Mouse (Mus musculus) embryonic facial prominence, embryonic 11.5 days (tissue): Measurements from ENCODE around the gene Atg4d. TPM values are rescaled to one million over a fixed set of nuclear protein-coding genes. Genes with fewer than 3 reads are reported as not detected.
A peak's percentile ranks its signal among the peaks of the same experiment; 100 is the strongest.

Source experiments
- ATAC-seq: fragments of 200-750 bp; cut with Nextera tagmentation; replicated peaks from 2 replicates; pipeline ENCODE4 v1.8.0; 2017; ENCODE audit warnings: low read depth; ENCODE audit not compliant: insufficient number of reproducible peaks, low FRiP score, low TSS enrichment
- DNase-seq: peaks from one replicate; pipeline ENCODE4 v3.0.0-alpha.2; 2015; ENCODE audit warnings: low spot score
- H3K27ac ChIP-seq: fragments of 300-500 bp; sonication (generic); replicated peaks from 2 replicates; pipeline ENCODE4 v1.5.1; 2014; ENCODE audit warnings: mild to moderate bottlenecking, low read depth, low read length, control low read depth
- H3K27me3 ChIP-seq: fragments of 300-500 bp; sonication (generic); 2 replicates; pipeline ENCODE4 v1.6.1; 2014; ENCODE audit warnings: mild to moderate bottlenecking, low read length, moderate library complexity, mixed read lengths; ENCODE audit not compliant: control insufficient read depth, insufficient read depth
- H3K36me3 ChIP-seq: fragments of 300-500 bp; sonication (generic); replicated peaks from 2 replicates; pipeline ENCODE4 v1.6.1; 2014; ENCODE audit warnings: low read depth, mild to moderate bottlenecking, low read length, moderate library complexity, mixed read lengths; ENCODE audit not compliant: control insufficient read depth, insufficient read depth
- H3K4me1 ChIP-seq: fragments of 300-500 bp; sonication (generic); 2 replicates; pipeline ENCODE4 v1.6.1; 2014; ENCODE audit warnings: low read length, mixed read lengths; ENCODE audit not compliant: control insufficient read depth, insufficient read depth
- H3K4me2 ChIP-seq: fragments of 300-500 bp; sonication (generic); 2 replicates; pipeline ENCODE4 v1.6.1; 2014; ENCODE audit warnings: low read depth, mild to moderate bottlenecking, control low read depth, low read length, moderate library complexity
- H3K4me3 ChIP-seq: fragments of 300-500 bp; sonication (generic); 2 replicates; pipeline ENCODE4 v1.5.1; 2014; ENCODE audit warnings: low read depth, low read length, control low read depth
- H3K9ac ChIP-seq: fragments of 300-500 bp; sonication (generic); replicated peaks from 2 replicates; pipeline ENCODE4 v1.6.1; 2014; ENCODE audit warnings: mild to moderate bottlenecking, control low read depth, low read length
- H3K9me3 ChIP-seq: fragments of 300-500 bp; sonication (generic); replicated peaks from 2 replicates; pipeline ENCODE4 v1.6.1; 2016; ENCODE audit warnings: mild to moderate bottlenecking, low read length, inconsistent platforms, mixed read lengths; ENCODE audit not compliant: control insufficient read depth
- whole genome bisulfite sequencing: fragments of 180-500 bp; shearing (Covaris S2); extraction: QIAGEN DNeasy Blood & Tissue Kit; methylation state at CpG from one replicate; pipeline ENCODE4 v1.1.7; 2014; 5-methylcytosine and 5-hydroxymethylcytosine counted together
- polyA plus RNA-seq: library from polyadenylated mRNA; unstranded; fragments of >200 nt; fragmentation: Nextera tagmentation; extraction: Ambion mirVana; gene quantifications from 2 replicates; pipeline ENCODE4 v1.2.1, GENCODE M21; 2014

Atg4d gene
- polyA plus RNA-seq, 1 experiment from 2014 or later: 28.5 TPM

DNA sequence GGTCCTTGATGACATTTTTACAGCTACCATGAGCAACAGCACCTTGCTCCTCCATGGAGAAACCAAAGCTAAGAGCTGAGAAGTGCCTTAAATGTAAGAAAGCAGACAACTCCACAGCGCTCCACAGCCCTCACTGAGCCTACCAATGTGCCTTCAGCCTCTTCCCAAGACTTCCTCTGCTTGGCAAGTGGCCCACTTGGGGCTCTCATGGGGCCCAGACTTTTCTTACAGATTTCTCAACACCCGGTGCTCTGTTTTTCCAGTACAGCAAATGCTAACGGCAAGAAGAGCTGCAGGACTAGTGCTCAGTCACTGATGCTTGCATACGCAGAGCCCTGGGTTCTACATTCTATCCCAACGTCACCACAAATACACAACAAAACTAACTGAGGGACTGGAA is 12.7 kb downstream of the Atg4d start:
- Histone ChIP-seq H3K36me3 (peaks cover 15% of the 10 kb centered on the region), H3K9ac (no peak overlapping the region), H3K4me2 (no peak overlapping the region), H3K4me3 (no peak overlapping the region), H3K27me3 (no peaks in the 10 kb centered on the region), H3K9me3 (no peaks in the 10 kb centered on the region), H3K27ac (no peak overlapping the region), H3K4me1 (no peaks in the 10 kb centered on the region)
- ATAC-seq (no peak), DNase-seq (no peak)
- 94% methylated on average over 5 of the region's 5 CpGs for WGBS

GRCm38 (mm10) chr9:21283591-21283990 is 18.5 kb downstream of the Atg4d start:
- peaks cover 4% of the 10 kb centered on the region; the same call in 1 of the 2 replicates for H3K4me1 ChIP-seq
- ATAC-seq: no peak
- WGBS: 93% methylated on average over 5 of the region's 5 CpGs
- no peak overlapping the region for H3K4me2 ChIP-seq
- no peak for DNase-seq
- no peak overlapping the region for H3K27ac ChIP-seq
- H3K36me3 ChIP-seq: peaks cover 10% of the 10 kb centered on the region
- H3K9me3 ChIP-seq: no peaks in the 10 kb centered on the region
- H3K9ac ChIP-seq: no peak overlapping the region
- no peaks in the 10 kb centered on the region for H3K27me3 ChIP-seq
- H3K4me3 ChIP-seq: no peak overlapping the region

DNA sequence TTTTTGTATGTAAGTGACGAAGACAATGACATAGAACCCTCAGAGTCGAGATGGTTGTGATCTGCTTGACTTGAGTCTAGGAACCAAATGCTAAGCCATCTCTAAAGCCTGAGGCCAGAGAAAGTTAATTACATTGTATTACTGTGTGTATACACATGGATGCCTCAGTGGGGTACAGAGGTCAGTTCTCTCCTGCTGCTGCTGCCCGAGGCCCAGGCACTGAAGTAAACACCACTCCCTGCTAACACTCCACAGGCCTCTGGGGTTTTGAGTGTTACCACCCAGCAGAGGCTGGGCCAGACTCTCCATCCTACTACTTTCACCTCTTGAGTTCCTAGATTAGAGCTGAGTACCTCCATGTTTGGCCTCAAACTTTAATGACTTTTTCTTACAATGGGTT is 18.9 kb downstream of the Atg4d start:
- H3K27me3 ChIP-seq: no peaks in the 10 kb centered on the region
- DNase-seq (no peak), ATAC-seq (no peak)
- peaks cover 4% of the 10 kb centered on the region; the same call in 1 of the 2 replicates for H3K4me1 ChIP-seq
- H3K4me3 ChIP-seq: no peak overlapping the region
- no peak overlapping the region for H3K27ac ChIP-seq
- WGBS: 82% methylated on average over 3 of the region's 3 CpGs
- no peaks in the 10 kb centered on the region for H3K9me3 ChIP-seq
- H3K9ac ChIP-seq: no peak overlapping the region
- H3K4me2 ChIP-seq: no peak overlapping the region
- H3K36me3 ChIP-seq: peaks cover 10% of the 10 kb centered on the region

GRCm38 (mm10) chr9:21286753-21287152 is 21.7 kb downstream of the Atg4d start:
- 69% methylated on average over 3 of the region's 3 CpGs for WGBS
- Histone ChIP-seq H3K9ac (no peak overlapping the region; the same call in 1 of the 2 replicates), H3K27ac (no peak overlapping the region), H3K4me3 (peak overlapping the region; percentile 52), H3K4me1 (peaks cover 4% of the 10 kb centered on the region; the same call in 1 of the 2 replicates), H3K9me3 (no peaks in the 10 kb centered on the region), H3K27me3 (no peaks in the 10 kb centered on the region), H3K36me3 (peaks cover 3% of the 10 kb centered on the region; the same call in 1 of the 2 replicates), H3K4me2 (peak overlapping the region; percentile 71)
- ATAC-seq (no peak), DNase-seq (no peak)

DNA sequence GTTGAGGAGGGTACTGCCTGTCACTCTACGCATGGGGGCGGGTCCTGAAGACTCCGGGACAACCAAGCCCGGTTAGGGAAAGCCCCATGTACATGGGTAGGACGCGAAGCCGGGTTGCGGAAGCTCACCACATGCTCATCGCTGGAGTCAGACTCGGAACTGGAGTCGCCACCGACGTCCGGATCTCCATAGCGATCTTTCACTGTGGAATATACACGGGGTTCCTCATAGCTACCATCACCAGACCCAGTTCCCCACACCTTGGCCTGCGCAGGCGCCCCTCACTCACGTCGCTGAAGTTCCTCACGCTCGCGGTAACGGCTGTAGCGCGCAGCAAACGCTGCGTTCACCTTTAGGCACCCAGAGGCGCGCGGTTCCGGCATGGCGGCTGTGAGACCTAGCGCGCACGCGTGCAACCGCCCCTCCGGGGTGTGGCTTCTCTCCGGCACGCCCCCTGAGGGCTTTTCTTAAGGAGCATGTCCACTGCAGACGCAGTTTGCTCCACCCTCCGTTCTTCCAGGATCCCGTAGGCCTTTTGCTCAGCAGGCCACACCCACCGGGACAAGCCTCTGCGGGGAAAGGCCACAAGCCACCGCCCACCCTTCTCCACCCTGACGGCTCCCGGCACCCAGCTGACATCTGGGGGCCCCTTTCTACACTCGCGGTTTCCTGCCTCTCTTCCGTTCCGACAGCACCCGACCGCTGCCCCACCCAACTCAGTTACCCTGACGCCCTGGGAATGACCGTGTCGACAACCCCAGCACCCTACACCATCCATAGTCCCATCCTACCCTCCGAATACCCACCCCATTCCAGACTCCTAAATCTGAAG is 22.7 kb downstream of the Atg4d start, which contains the start of gene Kri1:
Kri1 (minus strand) TSS at position 399 of the 832 bp plus-strand sequence.
- WGBS: 1% methylated on average over 59 of the region's 59 CpGs
- peak within 1 kb of the TSS; percentile 52 for H3K27ac ChIP-seq
- peaks cover 4% of the 10 kb centered on the region; the same call in 1 of the 2 replicates for H3K4me1 ChIP-seq

DNA sequence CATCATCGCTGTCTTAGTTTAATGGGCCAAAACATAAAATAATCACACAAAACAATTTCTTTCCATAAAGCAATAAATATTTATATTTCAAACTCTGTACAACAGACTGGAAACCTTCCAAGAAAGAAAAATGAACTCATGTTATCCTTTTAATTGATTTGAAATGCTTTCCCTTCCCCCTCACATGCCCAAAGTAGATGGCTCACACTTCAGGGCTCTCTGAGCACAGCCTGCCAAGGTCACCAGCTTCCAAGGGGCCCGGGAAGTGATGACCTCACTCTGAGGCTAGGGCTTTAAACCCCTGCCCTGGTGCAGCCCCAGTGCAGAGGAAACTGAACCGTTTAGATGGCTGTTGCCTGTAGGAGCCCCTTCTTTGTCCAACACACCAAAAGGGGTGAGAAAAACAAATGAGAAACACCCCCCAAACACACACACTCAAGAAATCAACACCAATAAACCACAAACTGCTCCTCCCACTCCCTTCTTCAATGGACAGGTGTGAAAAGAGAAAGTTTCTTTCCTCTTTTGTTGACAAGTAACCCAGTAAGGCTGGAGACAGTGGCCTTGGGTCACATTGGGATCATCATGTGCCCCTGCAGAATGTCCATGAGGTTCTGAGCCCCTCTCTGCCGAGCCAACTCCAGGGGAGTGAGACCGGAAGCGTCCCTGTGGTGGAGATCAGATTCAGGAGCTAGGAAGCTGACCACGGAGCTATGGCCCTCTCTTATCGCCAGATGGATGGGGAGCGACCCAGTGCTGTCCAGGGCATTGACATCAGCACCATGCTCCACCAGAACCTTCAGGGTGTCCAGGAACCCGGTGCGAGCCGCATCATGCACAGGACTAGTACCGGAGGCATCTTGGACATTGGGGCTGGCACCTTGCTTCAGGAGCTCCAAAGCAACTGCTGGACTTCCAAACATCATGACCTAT is 23.6 kb downstream of the Atg4d start:
- WGBS: 84% methylated on average over 13 of the region's 13 CpGs
- Histone ChIP-seq H3K27me3 (no peaks in the 10 kb centered on the region), H3K36me3 (no peaks in the 10 kb centered on the region; the same call in 1 of the 2 replicates), H3K4me1 (peaks cover 4% of the 10 kb centered on the region; the same call in 1 of the 2 replicates), H3K9ac (peak overlapping the region; percentile 34), H3K9me3 (no peaks in the 10 kb centered on the region), H3K27ac (peak overlapping the region; percentile 52), H3K4me3 (peak overlapping the region; percentile 52), H3K4me2 (peak overlapping the region; percentile 53)
- ATAC-seq (no peak), DNase-seq (no peak)

More for the DNA sequence above, 22.7 kb downstream of the Atg4d start, which contains the start of gene Kri1:
- H3K9ac ChIP-seq: peak within 1 kb of the TSS; percentile 56
- H3K9me3 ChIP-seq: no peaks in the 10 kb centered on the region
- peak; percentile 99 for DNase-seq
- peak within 1 kb of the TSS; percentile 52 for H3K4me3 ChIP-seq
- H3K27me3 ChIP-seq: no peaks in the 10 kb centered on the region
- ATAC-seq: peak; percentile 21
- H3K4me2 ChIP-seq: peak within 1 kb of the TSS; percentile 71
- no peaks in the 10 kb centered on the region; the same call in 1 of the 2 replicates for H3K36me3 ChIP-seq

GRCm38 (mm10) chr9:21289337-21289671 is 24.2 kb downstream of the Atg4d start:
- Histone ChIP-seq H3K4me2 (no peak overlapping the region), H3K4me1 (peaks cover 4% of the 10 kb centered on the region; the same call in 1 of the 2 replicates), H3K27me3 (no peaks in the 10 kb centered on the region), H3K9ac (no peak overlapping the region), H3K36me3 (no peaks in the 10 kb centered on the region; the same call in 1 of the 2 replicates), H3K9me3 (no peaks in the 10 kb centered on the region), H3K27ac (no peak overlapping the region), H3K4me3 (no peak overlapping the region; the same call in 1 of the 2 replicates)
- no peak for ATAC-seq
- DNase-seq: no peak
- WGBS: 83% methylated on average over 2 of the region's 2 CpGs
